Mouse (Mus musculus) retina, adult 2 months (tissue): ENCODE results near the gene Fblim1.

Source experiments
- DNase-seq: peaks from one replicate; pipeline ENCODE4 v3.0.0-alpha.2; 2012; ENCODE audit warnings: low read depth, low spot score

The Fblim1 gene

DNA sequence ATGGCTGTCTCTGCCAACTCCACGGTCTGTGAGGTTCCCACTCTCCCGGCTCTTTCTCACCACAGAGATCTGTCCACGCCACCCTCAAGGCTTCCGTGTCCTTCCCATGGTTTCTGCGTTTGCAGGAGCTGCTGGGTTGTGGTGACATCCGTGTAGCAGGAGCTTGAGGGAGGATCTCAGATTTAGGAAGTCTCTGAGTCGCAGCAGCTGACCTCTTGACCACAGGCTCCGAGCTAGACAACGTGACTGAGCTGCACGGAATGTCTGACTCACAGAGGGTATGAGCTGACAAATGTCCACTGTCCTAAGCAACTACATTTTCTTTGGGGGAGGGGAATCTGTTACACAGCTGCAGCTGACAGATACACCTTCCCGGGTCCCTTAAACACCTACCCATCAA is at the start of gene Fblim1:
Gene Fblim1, minus strand, starts transcription at position 236 of the 400 bp plus-strand sequence.
- no peak for DNase-seq

DNA sequence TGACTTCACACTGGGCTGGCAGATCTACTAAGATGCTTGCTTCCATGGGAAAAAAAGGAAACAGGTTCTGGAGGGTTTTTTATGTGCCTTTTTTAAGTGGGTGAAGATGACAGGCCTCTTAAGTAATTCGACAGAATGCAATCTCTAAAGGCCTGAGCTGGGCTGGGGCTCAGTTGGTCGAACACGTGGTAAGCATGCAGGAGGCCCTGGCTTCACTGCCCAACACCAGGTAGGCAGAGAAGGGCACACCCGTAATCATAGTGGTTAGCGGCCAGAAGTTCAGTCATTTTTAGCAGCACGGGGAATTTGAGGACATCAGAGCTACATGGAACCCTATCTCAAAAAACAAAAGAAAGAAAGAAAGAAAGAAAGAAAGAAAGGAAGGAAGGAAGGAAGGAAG is 48.6 kb upstream of the Fblim1 start:
- no peak for DNase-seq

DNA sequence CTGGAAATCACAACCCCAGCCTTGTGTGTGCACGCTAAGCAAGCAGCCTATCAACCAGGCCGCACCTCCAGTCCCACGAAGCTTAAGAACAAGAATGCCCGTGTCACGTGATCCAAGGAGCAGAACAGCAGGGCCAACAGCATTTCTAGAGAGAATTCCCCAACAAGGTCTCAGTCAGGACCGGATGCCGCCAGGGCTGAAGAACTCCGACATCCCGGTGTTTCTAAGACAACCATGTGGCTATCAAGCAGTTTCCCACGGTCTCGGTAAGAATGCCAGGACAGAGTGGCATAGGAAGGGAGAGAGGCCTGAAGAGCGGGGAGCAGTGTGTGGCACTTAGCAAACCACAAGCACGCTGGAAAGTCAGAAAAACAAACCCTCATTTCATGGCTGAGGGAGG is 47.9 kb upstream of the Fblim1 start:
- DNase-seq, result no peak

DNA sequence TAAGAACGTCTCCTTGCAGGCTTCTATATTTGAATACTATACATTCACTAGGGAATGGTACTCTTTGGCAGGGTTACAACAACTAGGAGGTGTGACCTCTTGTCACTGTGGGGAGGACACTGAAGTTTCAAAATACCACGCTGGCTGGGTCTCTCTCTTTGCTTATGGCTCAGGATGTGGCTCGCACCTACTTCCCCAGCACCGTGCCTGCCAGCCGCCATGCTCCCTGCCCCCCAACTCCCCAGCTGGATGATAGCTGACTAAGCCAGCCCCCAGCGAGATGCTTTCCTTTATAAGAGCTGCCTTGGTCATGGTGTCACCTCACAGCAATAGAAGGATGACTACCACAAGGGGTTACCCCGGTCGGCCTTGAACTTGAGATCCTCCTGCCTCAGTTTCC is 47.1 kb upstream of the Fblim1 start:
- no peak for DNase-seq

DNA sequence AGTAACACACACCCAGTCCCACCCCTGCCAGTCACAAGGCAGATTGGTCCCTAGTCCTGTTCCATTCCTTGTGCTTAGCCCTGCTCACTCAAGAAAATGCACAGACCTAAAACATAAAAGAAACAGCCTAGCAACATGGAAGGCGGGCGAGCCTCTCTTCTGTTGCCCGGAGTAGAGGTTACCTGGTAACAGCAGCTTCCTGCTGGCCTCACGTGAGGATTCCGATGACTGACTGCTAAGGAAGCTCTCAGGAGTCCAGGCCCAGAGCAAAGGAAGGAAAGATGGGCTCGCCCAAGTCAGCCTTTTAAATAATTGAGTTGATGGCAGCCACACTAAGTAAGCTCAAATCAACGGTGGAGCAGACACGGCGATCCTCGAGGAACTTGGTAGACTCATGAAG is 46.0 kb upstream of the Fblim1 start:
- no peak for DNase-seq

DNA sequence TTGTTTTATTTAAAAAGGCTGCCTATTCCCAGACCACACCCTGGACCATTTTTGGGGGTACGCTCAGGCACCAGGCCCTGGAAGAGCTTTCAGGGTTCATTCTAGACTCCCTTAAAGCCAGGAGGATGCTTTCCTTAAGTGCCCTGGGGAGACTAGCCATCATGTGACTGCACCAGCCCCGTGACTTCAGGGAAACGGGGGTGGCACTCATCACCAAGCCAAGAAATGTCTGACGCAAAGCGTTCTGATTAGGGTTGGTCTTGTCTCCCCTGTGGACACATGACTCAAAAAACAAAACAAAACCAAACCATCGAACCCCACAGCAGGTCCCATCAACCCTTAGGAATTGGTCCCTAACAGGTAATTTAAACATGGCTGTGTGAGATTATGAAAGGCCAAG is 45.4 kb upstream of the Fblim1 start:
- DNase-seq, result no peak

DNA sequence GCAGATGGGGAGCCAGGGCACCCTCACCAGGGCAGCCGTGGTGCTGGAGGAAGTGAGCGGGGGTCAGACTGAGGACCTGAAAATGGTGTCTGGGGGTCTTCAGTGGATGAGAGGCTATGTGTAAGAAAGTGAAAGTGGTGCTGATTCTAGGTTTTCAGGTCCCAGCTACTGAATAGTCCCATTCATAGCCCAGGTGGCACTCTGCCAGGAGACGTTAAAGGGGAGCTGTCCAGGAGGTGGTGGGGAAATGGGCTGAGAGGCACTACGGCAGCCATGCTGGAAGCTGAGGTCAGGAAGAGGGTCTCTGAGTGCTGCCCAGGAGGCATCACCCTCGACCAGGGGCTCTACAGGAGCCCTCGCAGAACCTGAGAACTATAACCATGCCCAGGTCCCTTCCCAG is 43.3 kb upstream of the Fblim1 start:
- no peak for DNase-seq

DNA sequence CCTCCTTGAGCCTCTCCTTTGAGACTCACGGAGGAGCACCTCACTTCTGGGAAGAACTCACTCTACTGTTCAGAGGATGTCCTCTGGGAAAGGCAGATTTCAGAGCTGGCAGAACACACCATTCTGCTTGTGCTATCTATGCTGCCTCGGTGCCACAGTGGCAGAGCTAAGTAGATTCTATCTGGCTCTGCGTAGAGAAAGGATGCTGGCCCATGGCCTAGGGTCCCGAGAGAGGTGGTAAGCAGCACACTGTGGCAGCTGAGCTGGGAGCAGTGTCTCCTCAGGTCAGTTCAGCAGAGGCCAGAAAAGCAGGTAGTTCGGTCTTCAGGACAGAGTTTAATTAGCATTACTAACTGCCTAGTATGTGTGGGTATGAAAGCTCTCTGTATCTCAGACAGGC is 42.4 kb upstream of the Fblim1 start:
- no peak for DNase-seq

DNA sequence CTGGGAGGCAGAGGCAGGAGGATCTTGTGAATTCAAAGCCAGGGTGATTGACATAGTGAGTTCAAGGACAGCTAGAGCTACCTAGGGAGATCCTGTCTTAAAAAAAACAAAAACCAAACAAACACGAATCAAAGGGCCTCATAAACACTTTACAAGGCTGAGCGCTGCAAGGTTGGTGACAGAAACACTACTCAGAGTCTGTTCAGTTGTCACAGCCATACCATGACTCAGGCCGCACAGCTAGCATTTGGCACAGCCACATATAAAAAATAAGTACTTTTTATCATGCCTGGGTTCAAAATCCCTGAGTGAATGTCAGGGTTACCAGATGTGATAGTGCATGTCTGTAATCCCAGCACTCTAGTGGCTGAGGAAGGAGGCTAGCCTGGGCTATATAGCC is 41.3 kb upstream of the Fblim1 start:
- DNase-seq, result no peak

DNA sequence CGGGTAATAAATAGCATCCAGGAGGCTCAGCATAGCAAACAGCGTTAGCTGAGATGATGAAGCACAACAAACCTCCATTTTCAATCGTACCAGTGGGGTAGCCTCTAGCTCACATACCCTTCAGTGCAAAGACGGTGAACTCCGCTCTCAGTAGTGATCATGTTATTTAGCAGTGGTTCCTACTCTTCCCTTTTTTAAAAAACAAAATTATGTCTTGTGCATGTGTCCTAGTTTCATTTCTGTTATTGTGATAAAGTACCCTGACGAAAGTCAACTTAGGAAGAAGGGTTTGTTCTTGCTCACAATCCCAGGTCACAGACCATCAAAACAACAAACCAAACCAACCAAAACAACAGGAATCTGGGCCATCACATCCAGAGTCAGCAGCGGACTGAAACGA is 40.1 kb upstream of the Fblim1 start:
- no peak for DNase-seq

DNA sequence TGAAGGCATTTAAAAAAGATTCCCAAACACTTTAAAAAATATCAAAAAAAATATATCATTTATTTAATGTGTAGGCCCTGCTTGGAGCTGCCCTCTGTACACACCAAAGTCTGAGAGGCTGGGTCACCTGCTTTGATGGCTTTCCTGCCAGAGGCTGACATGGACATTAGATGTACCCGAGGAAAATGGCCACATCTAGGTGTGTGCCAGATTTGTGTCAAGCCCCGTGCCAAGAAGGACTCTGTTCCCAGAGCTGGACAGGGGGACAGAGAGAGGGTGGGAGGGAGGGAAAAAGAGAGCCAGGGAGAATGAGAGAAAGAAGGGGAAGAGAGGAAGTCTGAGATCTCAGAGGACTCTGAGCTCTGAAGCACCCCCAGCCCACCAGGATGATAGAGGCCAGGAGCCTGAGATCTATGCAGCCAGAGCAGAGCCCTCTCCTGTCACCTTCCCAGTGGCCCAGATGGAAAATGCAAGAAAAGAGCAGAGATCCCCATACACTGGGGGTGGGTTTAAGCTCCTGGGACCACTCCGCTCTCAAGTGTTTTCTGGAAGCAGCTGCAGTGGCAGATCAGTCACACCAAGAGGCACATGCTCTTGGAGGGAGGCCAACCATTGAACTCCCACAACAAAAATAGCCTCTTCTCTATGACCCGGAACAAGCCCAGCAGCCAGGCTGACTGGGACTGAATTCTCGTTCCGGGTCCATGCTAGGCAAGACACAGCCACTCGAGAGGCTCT is 37.4 kb upstream of the Fblim1 start:
- no peak for DNase-seq

DNA sequence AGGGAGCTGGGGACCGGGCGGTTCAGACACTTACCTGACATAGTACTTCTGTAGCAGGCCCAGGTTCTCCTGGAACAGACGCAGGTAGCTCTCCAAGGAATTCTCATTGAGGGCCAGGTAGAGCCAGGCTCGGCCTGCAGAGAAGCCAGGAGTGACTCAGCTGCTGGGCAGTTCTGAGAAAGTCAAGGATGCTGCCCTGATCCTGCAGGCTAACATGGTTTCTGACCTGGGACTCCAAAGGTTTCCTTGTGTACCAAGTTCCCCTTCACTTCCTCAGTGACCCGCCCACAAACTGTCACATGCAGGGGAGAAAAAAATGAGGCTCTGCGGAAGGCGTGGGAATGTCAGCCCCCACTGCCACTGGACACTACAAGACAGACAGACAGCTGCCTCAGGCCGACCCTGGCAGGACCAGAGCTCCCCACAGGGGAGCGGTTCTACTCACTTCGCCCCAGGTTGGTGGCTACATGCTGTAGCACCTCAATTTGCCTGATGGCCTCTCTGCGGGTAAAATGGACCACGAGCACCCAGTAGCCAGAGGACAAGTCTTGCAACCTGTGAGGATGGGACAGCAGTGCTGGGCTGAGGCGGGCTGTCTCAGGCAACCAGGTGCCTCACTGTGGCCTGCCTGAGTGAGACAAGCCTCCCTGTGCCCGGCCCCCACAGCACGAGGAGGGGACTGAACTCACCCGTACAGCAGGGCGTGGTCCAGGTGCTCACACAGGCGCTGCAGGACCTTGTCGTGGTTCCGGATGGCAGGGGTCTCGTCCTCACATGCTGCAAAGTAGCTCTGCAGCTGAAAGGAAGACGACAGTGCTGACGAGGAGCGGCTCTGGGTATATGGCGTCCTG is 36.3 kb upstream of the Fblim1 start:
- DNase-seq, result no peak

DNA sequence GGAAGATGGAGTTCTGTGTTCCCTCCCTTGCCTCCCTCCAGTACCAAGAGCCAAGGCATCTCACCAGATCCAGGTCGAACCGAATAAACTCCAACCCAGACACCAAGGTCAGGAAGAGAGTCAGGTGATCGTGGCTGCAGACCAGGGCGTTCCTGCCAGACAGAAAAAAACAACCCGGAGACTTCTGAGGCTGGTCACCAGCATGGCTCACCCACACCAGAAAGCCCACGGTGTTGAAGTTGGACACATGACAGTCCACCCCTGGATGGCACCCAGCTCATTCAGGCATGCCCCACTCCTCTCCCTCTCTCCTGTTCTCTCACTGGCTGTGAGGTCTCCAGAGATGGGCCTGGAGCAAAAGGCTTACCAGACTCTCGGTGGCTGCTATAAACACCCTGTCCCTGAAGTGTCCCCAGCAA is 35.5 kb upstream of the Fblim1 start:
- DNase-seq, result no peak

DNA sequence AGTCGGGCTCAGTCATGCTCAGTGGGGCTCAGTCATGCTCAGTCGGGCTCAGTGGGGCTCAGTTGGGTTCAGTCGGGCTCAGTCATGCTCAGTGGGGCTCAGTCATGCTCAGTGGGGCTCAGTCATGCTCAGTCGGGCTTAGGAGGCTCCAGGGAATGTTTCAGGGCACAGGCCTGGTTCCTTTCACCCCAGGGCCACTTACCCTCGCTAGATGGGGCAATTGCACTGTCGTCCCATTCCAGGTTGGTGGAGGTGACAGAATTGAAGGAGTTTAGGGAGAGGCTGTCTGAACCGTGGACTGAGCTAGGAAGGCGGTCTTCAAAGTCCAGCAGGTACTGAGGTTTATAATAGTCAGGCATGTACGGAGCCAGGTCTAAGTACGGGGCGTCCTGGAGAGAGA is 33.6 kb upstream of the Fblim1 start:
- DNase-seq, result no peak

DNA sequence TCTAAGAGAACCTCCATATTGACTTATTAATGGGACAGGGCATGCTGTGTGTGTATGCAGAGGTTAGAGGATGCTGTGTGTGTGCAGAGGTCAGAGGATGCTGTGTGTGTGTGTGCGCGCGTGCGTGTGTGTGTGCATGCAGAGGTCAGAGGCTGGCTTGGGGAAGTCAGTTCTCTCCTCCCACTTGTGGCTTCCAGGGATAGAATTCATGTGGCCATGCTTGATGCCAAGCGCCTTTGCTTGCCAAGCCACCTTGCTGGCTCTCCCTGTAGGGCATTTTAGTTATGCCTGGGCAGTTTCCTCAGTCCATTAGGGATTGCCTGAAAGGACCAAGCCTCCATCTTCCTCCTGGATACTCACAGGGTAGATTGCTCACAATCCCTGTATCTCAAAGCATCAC is 30.8 kb upstream of the Fblim1 start:
- DNase-seq, result no peak

DNA sequence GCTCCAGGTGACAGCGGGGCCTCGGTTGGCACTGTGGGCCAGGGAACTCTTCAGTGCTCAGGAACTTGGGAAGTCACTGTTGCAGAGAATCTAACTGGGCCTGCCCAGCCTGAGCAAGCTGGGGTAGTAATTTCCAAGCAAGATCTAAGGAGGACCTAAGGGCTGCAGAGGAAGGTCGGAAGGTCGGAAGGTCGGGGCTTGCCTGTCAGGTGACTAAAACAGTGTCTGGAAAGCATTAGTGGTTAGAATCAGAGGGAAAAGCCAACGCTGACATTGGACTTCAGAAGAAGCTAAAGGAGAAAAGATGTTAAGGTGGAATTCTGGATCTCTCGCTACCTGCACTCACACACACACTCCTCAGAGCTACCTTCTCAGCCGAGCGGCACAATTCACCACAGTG is 30.1 kb upstream of the Fblim1 start:
- no peak for DNase-seq

DNA sequence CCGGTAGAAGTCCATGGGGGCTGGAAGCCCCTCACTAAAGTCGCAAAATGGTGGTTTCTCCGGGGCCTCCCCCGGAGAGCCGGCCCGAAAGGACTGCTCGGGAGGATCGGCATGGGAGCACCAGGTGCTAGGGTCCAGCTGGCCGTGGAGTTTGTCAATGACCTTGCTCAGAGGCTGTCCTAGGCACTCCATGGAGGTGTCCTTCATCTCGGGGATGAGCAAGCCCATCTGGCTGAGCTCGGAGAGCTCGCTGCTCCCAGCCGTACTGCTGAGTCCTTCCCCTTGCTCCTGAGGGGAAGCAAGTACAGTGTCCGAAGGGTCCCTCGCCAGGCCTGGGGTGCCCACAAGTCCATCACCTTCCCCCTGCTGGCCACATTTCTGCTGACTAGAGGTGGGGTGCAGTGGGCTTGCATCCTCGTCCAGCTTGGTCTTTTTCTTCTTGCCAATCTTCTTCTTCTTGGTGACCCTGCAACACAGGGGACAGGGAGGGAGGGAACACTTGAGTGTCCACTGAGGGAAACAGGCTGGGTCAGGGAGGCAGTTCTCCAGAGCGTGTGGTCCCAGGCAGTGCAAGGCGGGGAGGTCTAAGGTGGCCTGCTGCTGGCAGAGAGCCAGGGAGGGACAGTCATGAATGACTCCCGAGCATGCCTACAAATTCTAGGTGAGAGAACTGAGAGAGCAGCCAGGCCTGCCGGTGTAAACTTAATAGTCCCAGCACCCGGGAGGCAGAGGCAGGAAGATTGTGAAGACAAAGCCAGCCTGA is 26.4 kb upstream of the Fblim1 start:
- no peak for DNase-seq

DNA sequence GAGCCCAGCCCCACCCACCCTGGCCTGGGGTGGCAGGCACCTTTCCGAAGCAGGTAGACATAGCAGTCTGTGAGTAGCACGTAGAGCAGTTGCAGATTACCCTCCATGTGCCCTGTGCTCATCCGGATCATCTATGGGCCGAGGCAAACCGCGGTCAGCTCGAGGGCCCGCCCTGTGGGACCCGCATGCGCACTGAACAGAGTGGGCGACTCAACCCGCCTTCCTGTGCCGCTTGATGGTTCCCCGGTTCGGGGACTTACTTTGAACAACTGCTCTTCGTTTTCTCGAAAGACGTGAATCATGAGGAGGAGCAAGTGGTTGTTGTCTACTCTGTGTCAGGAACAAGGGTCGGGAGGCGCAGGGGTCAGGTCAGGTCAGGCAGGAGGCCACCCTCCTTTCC is 25.4 kb upstream of the Fblim1 start:
- no peak for DNase-seq

DNA sequence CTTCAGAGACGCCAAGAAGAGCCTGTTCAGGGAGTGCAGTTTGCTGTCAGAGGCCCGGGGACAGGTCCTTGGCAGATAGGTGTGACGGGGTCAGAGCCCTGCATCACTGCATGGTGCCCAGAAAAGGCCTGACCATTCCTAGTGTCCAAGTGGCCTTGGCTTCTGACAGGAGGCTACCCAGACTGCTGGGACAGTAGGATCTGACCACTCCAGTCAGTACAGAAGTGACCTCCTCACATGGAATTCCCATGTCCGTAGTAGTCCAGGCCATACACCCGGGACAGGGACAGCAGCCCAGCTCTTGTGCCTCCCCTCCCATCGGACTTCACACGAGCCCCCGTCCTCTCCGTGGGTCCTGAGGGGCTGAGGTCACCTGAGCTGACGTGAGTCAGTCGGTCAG is 24.1 kb upstream of the Fblim1 start:
- DNase-seq, result no peak

DNA sequence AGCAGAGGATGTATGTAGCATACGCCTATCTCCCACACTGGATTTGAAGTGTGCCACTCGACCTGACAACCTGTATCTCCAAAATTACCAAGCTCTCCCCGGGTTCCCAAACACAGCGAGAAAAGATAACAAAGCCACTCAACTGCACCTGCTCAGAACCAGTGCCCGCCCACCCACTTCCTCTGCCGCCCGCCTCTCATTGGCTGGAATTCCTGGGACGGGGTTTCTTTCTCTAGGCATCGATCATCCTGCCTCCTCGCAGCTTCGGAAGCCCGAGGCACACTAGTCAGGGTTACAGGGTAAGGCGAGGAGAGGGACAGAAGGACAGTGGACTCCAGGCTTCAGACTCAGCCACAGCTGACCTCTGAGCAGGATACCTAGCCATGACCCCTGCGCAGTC is 22.8 kb upstream of the Fblim1 start:
- no peak for DNase-seq

DNA sequence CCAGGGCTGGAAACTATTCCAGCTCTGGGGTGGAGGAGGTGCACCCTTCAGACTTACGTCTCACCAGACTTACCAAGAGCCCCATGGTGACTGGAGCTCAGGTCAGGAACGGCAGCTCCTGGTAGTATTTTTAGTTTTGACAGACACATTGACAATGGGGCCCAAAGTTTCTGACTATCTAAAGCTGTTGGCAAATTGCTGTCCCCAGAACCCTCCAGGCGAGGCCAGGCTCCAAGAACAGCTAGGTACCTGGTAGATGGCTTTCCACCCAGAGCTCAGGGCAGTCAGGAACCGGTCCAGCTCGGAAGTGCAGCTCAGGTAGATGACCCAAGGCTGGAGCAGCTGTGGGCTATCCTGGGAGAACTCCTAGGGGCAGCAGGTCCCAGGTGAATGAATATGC is 21.6 kb upstream of the Fblim1 start:
- DNase-seq, result no peak

DNA sequence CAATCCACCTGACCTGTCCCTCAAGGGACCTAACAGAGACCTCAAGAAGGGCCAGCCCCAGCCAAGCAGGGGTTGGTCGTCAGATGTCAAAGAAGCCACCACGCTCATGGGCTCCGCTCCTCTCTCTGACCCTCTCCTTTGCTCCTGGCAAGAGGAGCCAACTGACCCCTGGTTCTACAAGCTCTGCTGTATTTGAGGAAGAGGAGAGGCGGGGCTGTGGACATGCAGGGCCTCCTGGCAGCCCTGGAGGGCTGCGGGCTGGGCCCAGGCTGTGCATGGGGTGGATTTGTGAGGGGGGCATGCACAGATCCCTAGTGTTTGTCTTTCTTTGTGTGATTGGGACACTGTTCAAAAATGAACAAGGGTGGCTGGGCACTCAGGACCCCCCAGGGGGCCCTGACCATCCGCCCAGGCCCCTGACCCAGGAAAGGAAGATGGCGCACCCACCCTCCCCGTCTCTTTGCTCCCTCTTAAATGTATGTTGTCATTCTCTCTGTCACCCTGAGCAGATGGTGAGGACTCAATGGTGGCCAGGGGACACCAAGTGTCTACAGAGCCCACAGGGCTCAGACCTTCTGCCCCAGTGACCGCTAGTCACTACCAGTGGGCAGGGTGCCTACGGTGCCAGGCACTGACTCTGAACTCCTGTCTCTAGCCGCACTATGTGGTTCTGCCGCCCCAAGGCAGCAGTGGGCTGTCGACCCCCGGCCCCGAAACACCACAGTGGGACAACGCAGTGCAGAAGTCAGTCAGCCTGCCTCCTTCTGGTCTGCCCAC is 20.1 kb upstream of the Fblim1 start:
- DNase-seq, result no peak
